Mouse (Mus musculus): ENCODE results near the gene Nipal3. TPM values are rescaled to one million over a fixed set of nuclear protein-coding genes. Genes with fewer than 3 reads are reported as not detected.

Nipal3 gene
- polyA plus RNA-seq, 1 experiment from 2014 or later, result 7.5 TPM

DNA sequence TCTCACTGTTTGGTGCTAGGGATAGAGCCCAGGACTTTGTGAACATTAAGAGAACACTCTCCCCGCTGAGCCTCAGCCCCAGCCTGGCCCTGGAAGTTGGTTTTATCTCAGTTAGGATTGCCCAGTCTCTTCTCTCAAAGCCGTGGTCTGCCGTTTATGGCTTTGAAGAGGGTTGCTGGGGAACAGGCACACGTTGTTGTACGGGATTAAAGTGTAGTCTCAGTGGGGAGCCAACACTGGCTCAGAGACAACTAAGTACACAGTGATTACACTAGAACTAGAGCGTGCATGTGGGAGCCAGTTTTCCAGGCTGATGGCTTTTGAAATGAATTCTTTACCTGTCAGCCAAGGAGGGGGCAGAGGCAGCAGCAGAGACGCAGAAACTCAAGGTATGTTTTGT is 93.0 kb downstream of the Nipal3 start:
- H3K9me3 ChIP-seq, result no peaks in the 10 kb centered on the region
- H3K4me2 ChIP-seq (replicated peaks), result no peak overlapping the region
- H3K4me1 ChIP-seq (replicated peaks), result peaks cover 14% of the 10 kb centered on the region
- no peaks in the 10 kb centered on the region for H3K36me3 ChIP-seq
- WGBS, result 18% methylated on average over 7 of the region's 7 CpGs
- no peak overlapping the region for H3K27ac ChIP-seq
- ATAC-seq, result no peak
- H3K9ac ChIP-seq (replicated peaks), result no peak overlapping the region
- H3K27me3 ChIP-seq, result peaks cover 28% of the 10 kb centered on the region
- no peak overlapping the region for H3K4me3 ChIP-seq (replicated peaks)

DNA sequence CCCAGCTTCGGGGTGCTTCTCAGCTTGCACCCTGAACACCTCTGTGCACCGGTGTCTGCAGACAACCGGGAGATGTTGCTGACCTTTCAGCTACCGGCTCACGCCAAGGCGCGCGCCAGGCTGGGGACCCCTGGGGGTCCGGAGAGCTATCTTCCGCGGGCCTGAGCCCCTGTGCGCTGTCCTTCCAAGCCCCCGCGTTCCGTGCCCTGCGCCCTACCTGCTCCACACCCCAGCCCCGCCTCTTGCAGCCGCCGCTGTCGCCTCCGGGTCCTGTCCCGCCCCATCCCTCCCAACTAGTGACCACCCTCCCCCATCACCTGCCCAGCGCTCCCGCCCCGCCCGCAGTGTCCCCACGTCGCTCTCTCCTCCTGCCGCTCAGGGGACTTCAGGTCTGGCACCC is 96.8 kb downstream of the Nipal3 start, which contains the start of gene Ncmap:
Gene Ncmap, minus strand, starts transcription at position 237 of the 400 bp plus-strand sequence.
- H3K9ac ChIP-seq (replicated peaks), result peak within 1 kb of the TSS; percentile 57
- H3K9me3 ChIP-seq, result no peaks in the 10 kb centered on the region
- under 1% methylated on average over 29 of the region's 29 CpGs for WGBS
- peaks cover 14% of the 10 kb centered on the region for H3K4me1 ChIP-seq (replicated peaks)
- no peaks in the 10 kb centered on the region for H3K36me3 ChIP-seq
- peak within 1 kb of the TSS; percentile 36 for H3K4me3 ChIP-seq (replicated peaks)
- ATAC-seq, result no peak
- H3K4me2 ChIP-seq (replicated peaks), result peak within 1 kb of the TSS; percentile 59
- peaks cover 39% of the 10 kb centered on the region for H3K27me3 ChIP-seq
- H3K27ac ChIP-seq, result no peak within 1 kb of the TSS

DNA sequence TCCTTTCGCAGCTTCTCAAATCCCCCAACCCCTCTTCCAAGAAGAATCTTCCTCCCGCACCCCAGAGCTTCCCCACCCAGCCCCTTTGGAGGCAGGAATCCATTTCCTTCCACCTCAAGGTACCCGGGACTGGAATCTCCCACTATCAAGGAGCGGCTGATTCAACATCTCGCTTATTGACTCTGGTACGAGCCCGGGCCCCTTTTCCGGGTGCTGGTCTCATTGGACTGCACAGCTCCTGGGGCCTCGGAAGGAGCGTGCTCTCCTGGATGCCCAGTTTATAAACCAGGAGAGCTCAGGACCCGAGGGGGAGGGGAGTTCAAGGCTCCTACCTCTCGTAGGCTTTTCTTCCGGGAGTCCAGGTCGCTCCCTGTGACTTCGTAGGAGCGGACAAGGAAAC is 97.3 kb downstream of the Nipal3 start:
- no peak for ATAC-seq
- peaks cover 14% of the 10 kb centered on the region for H3K4me1 ChIP-seq (replicated peaks)

DNA sequence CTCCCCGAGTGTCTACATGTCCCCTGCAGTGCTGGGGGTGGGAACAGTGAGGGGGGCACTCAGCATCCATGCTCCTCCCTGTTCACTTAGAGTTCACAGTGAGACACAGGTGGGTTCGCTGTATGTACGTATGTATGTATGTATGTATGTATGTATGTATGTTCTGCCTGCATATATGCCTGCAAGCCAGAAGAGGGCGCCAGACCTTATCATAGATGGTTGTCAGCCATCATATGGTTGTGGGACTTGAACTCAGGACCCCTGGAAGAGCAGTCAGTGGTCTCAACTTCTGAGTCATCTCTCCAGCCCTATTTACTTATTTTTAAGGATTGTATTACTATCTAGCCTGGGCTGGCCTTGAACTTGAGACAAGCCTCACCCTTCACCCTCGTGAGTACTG is 98.5 kb downstream of the Nipal3 start:
- no peak overlapping the region for H3K4me2 ChIP-seq (replicated peaks)
- WGBS, result 83% methylated on average over 5 of the region's 5 CpGs
- no peak overlapping the region for H3K4me3 ChIP-seq (replicated peaks)
- H3K9me3 ChIP-seq, result no peaks in the 10 kb centered on the region
- no peak for ATAC-seq
- no peak overlapping the region for H3K9ac ChIP-seq (replicated peaks)
- H3K27me3 ChIP-seq, result peaks cover 39% of the 10 kb centered on the region
- peaks cover 11% of the 10 kb centered on the region for H3K4me1 ChIP-seq (replicated peaks)
- H3K36me3 ChIP-seq, result no peaks in the 10 kb centered on the region
- no peak overlapping the region for H3K27ac ChIP-seq

More for the DNA sequence above, 97.3 kb downstream of the Nipal3 start:
- WGBS, result 4% methylated on average over 16 of the region's 16 CpGs
- H3K27ac ChIP-seq, result no peak overlapping the region
- H3K4me3 ChIP-seq (replicated peaks), result peak overlapping the region; percentile 36
- H3K36me3 ChIP-seq, result no peaks in the 10 kb centered on the region
- peak overlapping the region; percentile 59 for H3K4me2 ChIP-seq (replicated peaks)
- no peaks in the 10 kb centered on the region for H3K9me3 ChIP-seq
- H3K9ac ChIP-seq (replicated peaks), result peak overlapping the region; percentile 57
- peaks cover 39% of the 10 kb centered on the region for H3K27me3 ChIP-seq

MicroRNAs encoded within 50 kb of the gene (microRNA counts, 519-probe panel; counts per million panel counts)
- microRNA mmu-miR-700, result 110 counts per million, percentile 56 among the panel's probes with 10 or more counts

Small RNA genes lying within 50 kb of the gene (microRNA-seq; reads per million reads assigned to microRNA genes)
- gene Gm25317 (not detected), gene Mir700 (213 reads per million, percentile 61 among the genes with 10 or more reads in this experiment)

Other genes starting within 250 kb of the Nipal3 start
- 95.1 and 108 TPM in 2 replicates for gene Clic4, start 222.2 kb downstream of the Nipal3 start, polyA plus RNA-seq (2015; fragmentation: Nextera tagmentation; extraction: Ambion mirVana)
- gene Srrm1, start 141.7 kb downstream of the Nipal3 start, polyA plus RNA-seq (2015; fragmentation: Nextera tagmentation; extraction: Ambion mirVana), result 211 and 246 TPM in 2 replicates
- 0.63 and 0.93 TPM in 2 replicates for gene Ncmap, start 96.8 kb downstream of the Nipal3 start, polyA plus RNA-seq (2015; fragmentation: Nextera tagmentation; extraction: Ambion mirVana)
- gene Rcan3, start 61.2 kb downstream of the Nipal3 start, polyA plus RNA-seq (2015; fragmentation: Nextera tagmentation; extraction: Ambion mirVana), result 26.4 and 27.0 TPM in 2 replicates
- 0.93 and 1.3 TPM in 2 replicates for gene Stpg1, start 248 bp downstream of the Nipal3 start, polyA plus RNA-seq (2015; fragmentation: Nextera tagmentation; extraction: Ambion mirVana)
- 2.1 and 2.8 TPM in 2 replicates for gene Grhl3, start 78.6 kb upstream of the Nipal3 start, polyA plus RNA-seq (2015; fragmentation: Nextera tagmentation; extraction: Ambion mirVana)
- 0.10 and 0.16 TPM in 2 replicates for gene Ifnlr1, start 191.2 kb upstream of the Nipal3 start, polyA plus RNA-seq (2015; fragmentation: Nextera tagmentation; extraction: Ambion mirVana)
- gene Il22ra1, start 233.1 kb upstream of the Nipal3 start, polyA plus RNA-seq (2015; fragmentation: Nextera tagmentation; extraction: Ambion mirVana), result not detected in 2 replicates

Measured in midbrain, embryonic 13.5 days (tissue).